Mouse (Mus musculus) G1E (cell line): ENCODE measurements around the gene Dlgap1. TPM values are rescaled to one million over a fixed set of nuclear protein-coding genes. Genes with fewer than 3 reads are reported as not detected.

Source experiments
- ATAC-seq: 2 replicates; pipeline ENCODE4 v1.8.0; 2016; ENCODE audit warnings: mild to moderate bottlenecking; ENCODE audit not compliant: insufficient number of reproducible peaks, poor library complexity, low FRiP score, severe bottlenecking; ENCODE audit errors: extremely low read depth
- DNase-seq: peaks from one replicate; pipeline ENCODE4 v3.0.0; 2012; ENCODE audit warnings: low spot score
- H3K27me3 ChIP-seq: 2 replicates; pipeline ENCODE4 v1.6.1; 2012; ENCODE audit warnings: mild to moderate bottlenecking, low read length, inconsistent platforms; ENCODE audit not compliant: insufficient read depth
- H3K36me3 ChIP-seq: replicated peaks from 2 replicates; pipeline ENCODE3; 2012; ENCODE audit warnings: mild to moderate bottlenecking, inconsistent platforms
- H3K4me1 ChIP-seq: 2 replicates; pipeline ENCODE4 v1.6.1; 2012; ENCODE audit warnings: low read depth, low read length, inconsistent platforms, mixed read lengths; ENCODE audit not compliant: insufficient read depth
- H3K4me3 ChIP-seq: 2 replicates; pipeline ENCODE4 v1.5.1; 2012; ENCODE audit warnings: low read depth, mild to moderate bottlenecking, inconsistent platforms, low read length, moderate library complexity, mixed read lengths
- H3K9me3 ChIP-seq: replicated peaks from 2 replicates; pipeline ENCODE4 v1.6.1; 2012; ENCODE audit warnings: inconsistent platforms
- CTCF ChIP-seq: IDR thresholded peaks from 2 replicates; pipeline ENCODE4 v1.5.1; 2012; ENCODE audit warnings: low read depth, low read length, inconsistent platforms, mixed read lengths
- GATA1 ChIP-seq: IDR thresholded peaks from 2 replicates; pipeline ENCODE4 v1.6.1; 2012; ENCODE audit warnings: borderline replicate concordance, low read length, inconsistent platforms, mixed read lengths
- GATA2 ChIP-seq: IDR thresholded peaks from 2 replicates; pipeline ENCODE4 v1.6.1; 2012; ENCODE audit warnings: low read depth, low read length, inconsistent platforms, borderline replicate concordance
- POLR2AphosphoS5 ChIP-seq: IDR thresholded peaks from 2 replicates; pipeline ENCODE4 v1.6.1; 2012; ENCODE audit warnings: low read depth, low read length, inconsistent platforms; ENCODE audit not compliant: insufficient replicate concordance
- TAL1 ChIP-seq: conservative IDR thresholded peaks from 2 replicates; pipeline ENCODE4 v1.6.1; 2012; ENCODE audit warnings: low read depth, low read length, inconsistent platforms, mixed read lengths
- polyA plus RNA-seq: library from polyadenylated mRNA; stranded (reverse); fragments of >175 nt; gene quantifications from 2 replicates; pipeline ENCODE4 v1.2.3, GENCODE M21; 2012
- total RNA-seq, 2 experiments: library from RNA; stranded (forward) in 1 of 2; stranded (reverse) in 1 of 2; fragments of 200-1000 nt in 1 of 2; fragments of >200 nt in 1 of 2; fragmentation: Nextera tagmentation in 1 of 2; gene quantifications; 2 replicates each; pipeline ENCODE4 v1.2.3; 2014 to 2017

Dlgap1 gene
- total and polyA plus RNA-seq, 3 experiments = 0.22 TPM; not detected in 2

DNA sequence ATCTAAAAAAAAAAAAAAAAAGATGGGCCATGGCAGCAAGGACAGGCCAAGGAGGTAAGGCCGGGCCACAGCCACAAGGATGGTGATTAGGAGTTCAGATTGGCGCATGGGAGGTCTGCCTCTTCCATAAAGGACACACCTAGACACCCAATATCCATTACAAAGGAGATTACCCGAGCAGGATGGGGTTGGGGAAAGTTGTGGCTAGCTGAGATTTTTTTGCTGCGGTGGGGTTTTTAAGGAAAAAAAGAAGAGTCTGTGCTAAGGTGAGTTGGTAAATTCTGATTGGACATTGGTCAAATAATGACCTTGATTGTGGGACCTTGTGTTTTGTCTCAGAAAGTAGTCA is 859.3 kb downstream of the Dlgap1 start:
- Histone ChIP-seq H3K27me3 (no peaks in the 10 kb centered on the region), H3K36me3 (no peaks in the 10 kb centered on the region), H3K4me1 (no peaks in the 10 kb centered on the region), H3K4me3 (no peak overlapping the region), H3K9me3 (peaks cover 11% of the 10 kb centered on the region)
- ATAC-seq = no peak
- no peak for DNase-seq
- no peak for TF ChIP-seq CTCF
- no peak for TF ChIP-seq POLR2AphosphoS5
- no peak for TF ChIP-seq TAL1
- no peak for TF ChIP-seq GATA2

DNA sequence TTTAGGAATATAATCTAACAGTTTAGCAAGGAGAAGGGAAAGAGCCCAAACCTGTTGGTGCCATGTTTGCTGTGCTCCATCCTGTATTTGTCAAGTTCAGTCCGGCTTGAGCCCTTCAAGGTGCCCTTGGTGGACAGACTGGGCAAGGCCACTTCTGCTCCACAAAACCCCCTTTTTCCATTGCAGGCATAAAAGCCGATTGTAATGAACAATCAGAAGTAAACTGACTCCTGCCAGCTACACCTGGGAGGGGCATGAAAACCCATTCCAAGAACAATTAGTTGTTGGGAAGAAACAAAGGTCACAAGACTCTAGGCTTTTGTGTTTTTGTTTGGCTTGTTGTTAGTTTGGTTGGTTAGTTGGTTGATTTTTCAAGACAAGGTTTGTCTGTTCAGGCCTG is 859.7 kb downstream of the Dlgap1 start:
- H3K27me3 ChIP-seq = no peaks in the 10 kb centered on the region
- no peak for TF ChIP-seq GATA2
- no peak for TF ChIP-seq GATA1
- no peak for TF ChIP-seq CTCF
- no peak for TF ChIP-seq POLR2AphosphoS5
- no peak for TF ChIP-seq TAL1
- ATAC-seq (no peak), DNase-seq (no peak)
- no peaks in the 10 kb centered on the region for H3K4me1 ChIP-seq
- no peaks in the 10 kb centered on the region for H3K36me3 ChIP-seq
- no peak overlapping the region for H3K4me3 ChIP-seq
- peaks cover 8% of the 10 kb centered on the region for H3K9me3 ChIP-seq

DNA sequence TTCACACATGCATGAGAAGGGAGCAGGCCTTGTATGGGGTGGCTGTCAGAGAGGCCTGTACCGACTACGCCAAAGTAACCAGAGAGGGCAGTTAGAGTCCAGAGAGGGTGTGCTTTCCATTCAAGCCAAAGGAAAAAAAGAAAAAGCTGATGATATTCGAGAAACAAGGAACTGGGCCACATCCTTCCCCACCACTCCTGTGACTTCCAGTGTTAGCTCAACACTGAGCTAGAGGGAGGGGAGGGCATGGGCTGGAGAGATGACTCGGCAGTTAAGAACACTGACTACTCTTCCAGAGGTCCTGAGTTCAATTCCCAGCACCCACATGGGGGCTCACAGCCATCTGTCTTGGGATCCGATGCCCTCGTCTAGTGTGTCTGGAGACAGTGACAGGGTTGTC is 860.3 kb downstream of the Dlgap1 start:
- no peak for DNase-seq
- H3K36me3 ChIP-seq = no peaks in the 10 kb centered on the region
- H3K4me1 ChIP-seq = no peaks in the 10 kb centered on the region
- no peak overlapping the region for H3K4me3 ChIP-seq
- peaks cover 8% of the 10 kb centered on the region for H3K9me3 ChIP-seq
- H3K27me3 ChIP-seq = no peaks in the 10 kb centered on the region
- no peak for ATAC-seq
- TF ChIP-seq POLR2AphosphoS5 = no peak
- TF ChIP-seq GATA1 = no peak
- TF ChIP-seq GATA2 = no peak
- no peak for TF ChIP-seq TAL1
- TF ChIP-seq CTCF = no peak

DNA sequence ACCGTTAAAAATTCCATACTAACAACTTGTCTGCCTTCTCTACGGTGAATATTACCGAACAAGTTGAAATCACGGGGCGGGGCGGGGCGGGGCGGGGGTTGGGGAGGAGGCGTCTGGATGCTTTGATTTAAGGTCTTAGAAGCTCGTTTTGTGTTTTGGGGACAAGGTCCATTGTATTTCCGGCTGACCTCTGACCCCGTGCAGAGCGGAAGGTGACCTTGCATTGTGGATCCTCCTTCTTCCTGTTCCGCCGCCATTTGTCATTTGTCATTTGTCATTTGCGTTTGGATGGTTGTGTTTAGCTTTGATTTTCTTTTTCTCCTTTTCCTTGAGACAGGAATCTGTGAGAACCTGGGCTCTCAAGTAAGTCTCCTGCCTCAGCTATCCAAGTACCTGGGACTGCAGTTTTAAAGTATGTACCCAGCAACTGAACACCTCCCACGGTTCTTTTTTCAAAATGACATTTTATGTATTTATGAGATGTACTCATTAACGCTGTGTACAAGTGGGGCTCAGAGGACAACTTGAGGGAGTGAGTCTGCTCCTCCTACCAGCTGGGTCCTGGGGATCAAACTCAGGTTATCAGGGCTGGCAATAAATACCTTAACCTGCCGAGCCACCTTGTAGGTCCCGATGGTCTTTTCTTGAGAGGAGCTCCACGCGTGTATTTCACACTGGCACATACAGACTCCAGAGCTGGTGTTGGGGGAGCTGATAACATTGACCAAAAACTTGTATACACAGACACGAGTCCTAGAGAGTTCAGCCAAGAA is 861.3 kb downstream of the Dlgap1 start:
- DNase-seq (no peak), ATAC-seq (no peak)
- TF ChIP-seq POLR2AphosphoS5 = no peak
- TF ChIP-seq GATA2 = no peak
- no peak for TF ChIP-seq CTCF
- no peak for TF ChIP-seq TAL1
- TF ChIP-seq GATA1 = no peak
- no peak overlapping the region for H3K4me3 ChIP-seq
- H3K27me3 ChIP-seq = no peaks in the 10 kb centered on the region
- H3K9me3 ChIP-seq = peaks cover 13% of the 10 kb centered on the region
- H3K4me1 ChIP-seq = no peaks in the 10 kb centered on the region
- no peaks in the 10 kb centered on the region for H3K36me3 ChIP-seq

DNA sequence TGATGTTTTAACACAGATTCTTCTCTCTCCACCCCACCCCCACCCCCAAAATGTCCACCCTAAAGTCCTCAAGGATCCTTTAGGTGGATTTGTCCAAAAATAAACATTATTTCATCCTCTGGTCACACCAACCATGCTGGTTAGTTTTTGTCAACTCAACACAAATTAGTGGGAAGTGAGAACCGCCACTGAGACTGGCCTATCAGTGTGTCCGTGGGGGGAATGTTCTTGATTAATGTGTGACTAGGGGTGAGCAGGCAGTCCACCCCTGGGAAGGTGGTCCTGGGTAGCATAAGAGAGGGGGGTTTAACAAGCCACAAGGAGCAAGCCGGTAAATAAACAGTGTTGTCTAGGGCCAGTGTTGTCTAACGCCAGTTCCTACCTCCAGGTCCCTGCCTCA is 862.7 kb downstream of the Dlgap1 start:
- TF ChIP-seq GATA1 (no peak), CTCF (no peak), TAL1 (no peak), GATA2 (no peak), POLR2AphosphoS5 (no peak)
- Histone ChIP-seq H3K27me3 (no peaks in the 10 kb centered on the region), H3K4me3 (no peak overlapping the region), H3K9me3 (peaks cover 13% of the 10 kb centered on the region), H3K4me1 (no peaks in the 10 kb centered on the region), H3K36me3 (no peaks in the 10 kb centered on the region)
- ATAC-seq (no peak), DNase-seq (no peak)

DNA sequence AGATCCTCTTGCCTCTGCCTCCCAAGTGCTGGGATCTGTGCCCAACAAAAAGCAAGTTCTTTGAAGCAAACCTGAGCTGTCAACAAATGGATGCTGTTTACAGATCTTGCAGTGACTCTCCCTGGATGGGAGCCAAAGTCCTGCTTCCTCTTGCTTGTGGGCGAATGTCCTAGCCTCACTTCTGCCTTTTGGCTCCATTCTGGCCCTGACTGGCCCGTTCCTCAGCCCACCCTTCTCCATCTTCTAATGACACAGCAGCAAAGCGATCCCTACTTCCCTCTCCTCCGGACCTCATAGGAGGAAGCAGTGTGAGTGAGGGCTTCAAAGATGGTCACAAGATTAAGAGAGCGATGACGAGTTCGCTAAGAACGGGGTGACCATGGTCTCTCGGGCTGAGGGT is 863.7 kb downstream of the Dlgap1 start:
- ATAC-seq = no peak
- TF ChIP-seq POLR2AphosphoS5 (no peak), CTCF (no peak), GATA2 (no peak), GATA1 (no peak), TAL1 (no peak)
- Histone ChIP-seq H3K36me3 (no peaks in the 10 kb centered on the region), H3K4me1 (no peaks in the 10 kb centered on the region), H3K27me3 (no peaks in the 10 kb centered on the region), H3K9me3 (peaks cover 13% of the 10 kb centered on the region), H3K4me3 (no peak overlapping the region)
- no peak for DNase-seq

DNA sequence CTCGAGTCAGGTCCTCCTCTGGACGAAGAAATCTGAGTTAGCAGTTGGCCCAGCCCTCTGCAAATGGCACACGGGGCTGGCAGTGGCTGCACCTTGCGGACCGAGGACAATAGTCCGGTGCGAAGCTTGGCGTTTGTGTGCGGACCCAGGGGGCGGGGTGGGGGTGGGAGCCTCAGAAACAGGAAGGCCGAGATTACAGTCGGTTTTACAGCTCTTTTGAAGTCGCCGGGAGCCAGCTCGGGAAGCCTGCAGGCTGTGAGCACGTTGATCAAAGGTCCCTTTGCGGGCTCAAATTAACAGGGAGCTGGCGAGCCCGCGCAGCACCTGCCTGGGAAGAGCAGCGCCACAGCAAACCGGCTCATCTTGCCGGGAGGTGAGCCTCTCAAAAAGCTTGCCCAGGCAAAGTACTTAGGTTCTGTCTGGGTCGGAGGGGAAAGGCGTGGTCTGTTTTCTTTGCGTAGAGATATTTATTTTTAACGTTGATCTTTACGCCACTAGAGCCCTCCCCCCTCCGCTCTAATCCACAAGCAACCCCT is 865.6 kb downstream of the Dlgap1 start:
- no peaks in the 10 kb centered on the region for H3K27me3 ChIP-seq
- TF ChIP-seq POLR2AphosphoS5 = no peak
- TF ChIP-seq CTCF = no peak
- no peak for TF ChIP-seq TAL1
- no peak for TF ChIP-seq GATA2
- TF ChIP-seq GATA1 = no peak
- peaks cover 13% of the 10 kb centered on the region for H3K9me3 ChIP-seq
- ATAC-seq (no peak), DNase-seq (no peak)
- H3K36me3 ChIP-seq = no peaks in the 10 kb centered on the region
- no peak overlapping the region for H3K4me3 ChIP-seq
- no peaks in the 10 kb centered on the region for H3K4me1 ChIP-seq
